Mouse (Mus musculus): ENCODE data around the gene Emp3.
"Not testable (repeated sequence)": the region's sequence is repeated elsewhere in the genome, so short reads cannot be mapped to it uniquely, and the experiment has no call there.

Emp3 gene

GRCm38 (mm10) chr7:45921242-45921621 is at the start of gene Emp3:
TSS of gene Emp3 (minus strand) at chr7:45921404.
- DNase-seq (ENCODE audit: low read depth, low spot score) = no peak

GRCm38 (mm10) chr7:45956611-45957010 is 35.4 kb upstream of the Emp3 start:
- peak; percentile 53 for DNase-seq (ENCODE audit: low read depth, low spot score)

DNA sequence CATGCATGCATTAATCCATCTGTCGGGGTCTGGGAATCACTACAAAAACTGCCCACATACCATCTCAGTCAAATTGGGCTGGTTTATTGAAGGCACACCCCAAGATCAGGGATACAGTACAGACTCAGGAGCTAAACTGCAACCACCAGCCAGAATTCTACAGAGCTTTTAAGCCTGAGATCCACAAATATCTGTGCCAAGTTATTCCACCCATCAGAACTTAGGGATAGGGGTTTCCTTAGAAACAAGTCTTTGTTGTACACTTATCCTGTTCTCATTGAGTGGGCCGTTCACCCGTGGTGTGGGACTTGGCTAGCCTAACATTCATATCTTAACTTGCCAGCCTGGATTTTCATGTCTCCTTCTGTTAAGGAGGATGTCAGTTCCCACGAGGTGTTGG is 27.9 kb upstream of the Emp3 start:
- peak; percentile 52 for DNase-seq (ENCODE audit: low read depth, low spot score)

- DNase-seq (ENCODE audit: low read depth, low spot score) = not testable (repeated sequence)
These were observed 22.1 kb upstream of the Emp3 start for GRCm38 (mm10) chr7:45943280-45943679.

GRCm38 (mm10) chr7:45941986-45942385 is 20.8 kb upstream of the Emp3 start:
- DNase-seq (ENCODE audit: low read depth, low spot score) = no peak

GRCm38 (mm10) chr7:45939836-45940235 is 18.6 kb upstream of the Emp3 start:
- DNase-seq (ENCODE audit: low read depth, low spot score) = no peak

- peak; percentile 82 for DNase-seq (ENCODE audit: low read depth, low spot score)
These were observed 13.9 kb upstream of the Emp3 start for GRCm38 (mm10) chr7:45935114-45935513.

DNA sequence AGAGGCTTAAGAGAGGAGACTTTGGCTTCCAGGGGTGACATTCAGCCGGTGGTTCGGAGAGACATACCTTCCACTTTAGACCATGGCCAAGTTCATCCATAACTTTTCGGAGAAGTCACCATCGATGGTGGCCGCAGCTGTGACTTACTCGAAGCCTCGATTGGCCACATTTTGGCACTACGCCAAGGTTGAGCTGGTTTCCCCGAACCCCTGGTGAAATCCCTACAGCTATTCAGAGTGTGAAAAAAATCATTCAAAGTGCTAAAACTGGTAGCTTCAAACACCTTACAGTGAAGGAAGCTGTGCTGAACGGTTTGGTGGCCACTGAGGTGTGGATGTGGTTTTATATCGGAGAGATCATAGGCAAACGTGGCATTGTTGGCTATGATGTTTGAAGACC is 12.6 kb upstream of the Emp3 start:
- not testable (repeated sequence) for DNase-seq (ENCODE audit: low read depth, low spot score)

DNA sequence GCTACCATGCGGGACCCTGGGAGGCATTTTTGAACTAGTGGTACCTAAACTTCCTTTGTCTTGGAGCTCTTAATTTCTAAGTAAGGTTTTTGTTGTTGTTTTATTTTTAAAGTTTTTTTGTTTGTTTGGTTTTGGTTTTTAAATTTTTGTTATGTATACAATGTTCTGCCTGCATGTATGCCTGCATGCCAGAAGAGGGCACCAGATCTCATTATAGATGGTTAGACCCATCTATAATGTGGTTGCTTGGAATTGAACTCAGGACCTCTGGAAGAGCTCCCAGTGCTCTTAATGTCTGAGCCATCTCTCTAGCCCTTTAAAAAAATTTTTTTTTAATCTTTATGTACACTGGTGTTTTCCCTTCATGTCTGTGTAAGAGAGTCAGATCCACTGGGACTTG is 8.5 kb upstream of the Emp3 start:
- no peak for DNase-seq (ENCODE audit: low read depth, low spot score)

DNA sequence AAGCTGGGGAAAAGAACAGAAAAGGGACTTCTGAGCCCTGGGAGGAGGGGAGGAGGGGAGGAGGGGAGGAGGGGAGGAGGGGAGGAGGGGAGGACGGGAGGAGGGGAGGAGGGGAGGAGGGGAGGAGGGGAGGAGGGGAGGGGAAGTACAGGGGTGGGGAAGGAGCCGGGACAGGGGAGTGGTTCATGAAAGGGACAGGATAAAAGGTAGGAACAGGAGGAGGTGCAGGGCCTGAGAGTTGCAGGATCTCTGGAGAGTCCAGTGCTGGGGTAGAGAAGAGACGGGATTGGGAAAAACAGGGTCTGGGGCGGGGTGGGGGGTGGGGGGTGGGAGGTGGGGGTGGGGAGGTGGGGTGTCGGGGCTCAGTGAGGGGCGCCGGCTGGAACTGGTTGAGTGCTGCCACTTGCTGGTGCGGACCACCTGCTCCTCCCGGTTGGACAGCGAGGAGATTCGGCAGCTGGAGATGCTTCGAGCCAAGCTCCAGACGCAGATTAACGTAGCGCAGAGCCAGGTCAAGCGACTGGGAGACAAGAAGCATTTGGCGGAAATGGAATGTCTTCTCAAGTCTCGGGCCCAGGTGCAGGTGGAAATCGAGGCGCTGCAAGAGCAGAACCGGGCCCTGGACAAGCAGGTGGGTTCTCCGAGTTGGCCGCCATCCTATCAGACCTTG is 7.6 kb upstream of the Emp3 start:
- no peak for DNase-seq (ENCODE audit: low read depth, low spot score)

DNA sequence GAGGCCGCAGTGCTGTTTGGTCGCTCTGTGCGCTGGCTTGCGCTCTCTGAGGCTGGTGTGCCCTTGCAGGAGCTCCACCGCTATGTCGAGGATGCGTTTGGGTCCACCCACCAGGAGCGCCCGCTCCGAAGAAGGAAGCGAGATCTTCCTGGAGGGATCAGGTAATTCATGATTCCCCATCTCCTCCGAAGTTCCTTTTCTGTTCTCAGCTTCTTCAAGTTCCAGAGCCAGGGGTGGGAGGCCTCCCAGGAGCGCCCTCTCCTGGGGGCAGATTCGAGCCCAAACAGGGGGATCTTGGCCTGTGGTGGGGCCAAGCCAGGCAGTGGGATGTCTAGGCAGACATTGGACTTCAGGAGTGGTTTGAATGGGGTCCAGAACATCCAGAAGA is 3.2 kb upstream of the Emp3 start:
- no peak for DNase-seq (ENCODE audit: low read depth, low spot score)

DNA sequence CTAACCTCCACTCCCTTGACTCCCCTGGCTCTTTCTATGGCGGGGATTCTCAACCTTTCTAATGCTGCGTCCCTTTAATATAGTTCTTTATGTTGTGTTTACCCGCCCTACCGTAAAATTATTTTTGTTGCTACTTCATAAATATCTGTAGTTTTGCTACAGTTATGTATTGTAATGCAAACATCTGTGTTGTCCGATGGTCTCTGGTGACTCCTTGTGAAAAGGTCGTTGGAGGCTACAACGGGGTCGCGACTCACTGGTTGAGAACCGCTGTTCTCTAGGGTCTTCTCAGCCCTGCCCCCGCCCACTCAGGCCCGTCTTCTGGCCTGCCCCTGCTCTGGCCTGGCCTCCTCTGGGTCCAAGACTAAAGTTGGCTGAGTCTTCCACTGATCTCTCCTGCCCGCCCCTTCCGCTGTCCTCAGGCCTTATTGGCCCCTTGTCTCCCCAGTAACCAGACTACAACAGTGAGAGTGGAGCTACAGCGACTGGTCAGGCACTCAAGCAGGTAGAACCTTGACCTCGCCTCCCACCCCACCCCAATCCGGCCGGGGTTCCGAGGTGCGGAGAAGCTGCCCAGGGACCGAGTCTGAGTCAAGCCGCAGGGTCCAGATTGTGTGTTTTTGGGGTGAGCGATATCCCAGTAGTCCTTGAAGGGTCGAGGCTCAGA is 2.7 kb upstream of the Emp3 start, which contains the start of gene Ccdc114:
TSS of gene Ccdc114 (plus strand) at position 311 of the 667 bp plus-strand sequence.
- peak; percentile 42 for DNase-seq (ENCODE audit: low read depth, low spot score)

DNA sequence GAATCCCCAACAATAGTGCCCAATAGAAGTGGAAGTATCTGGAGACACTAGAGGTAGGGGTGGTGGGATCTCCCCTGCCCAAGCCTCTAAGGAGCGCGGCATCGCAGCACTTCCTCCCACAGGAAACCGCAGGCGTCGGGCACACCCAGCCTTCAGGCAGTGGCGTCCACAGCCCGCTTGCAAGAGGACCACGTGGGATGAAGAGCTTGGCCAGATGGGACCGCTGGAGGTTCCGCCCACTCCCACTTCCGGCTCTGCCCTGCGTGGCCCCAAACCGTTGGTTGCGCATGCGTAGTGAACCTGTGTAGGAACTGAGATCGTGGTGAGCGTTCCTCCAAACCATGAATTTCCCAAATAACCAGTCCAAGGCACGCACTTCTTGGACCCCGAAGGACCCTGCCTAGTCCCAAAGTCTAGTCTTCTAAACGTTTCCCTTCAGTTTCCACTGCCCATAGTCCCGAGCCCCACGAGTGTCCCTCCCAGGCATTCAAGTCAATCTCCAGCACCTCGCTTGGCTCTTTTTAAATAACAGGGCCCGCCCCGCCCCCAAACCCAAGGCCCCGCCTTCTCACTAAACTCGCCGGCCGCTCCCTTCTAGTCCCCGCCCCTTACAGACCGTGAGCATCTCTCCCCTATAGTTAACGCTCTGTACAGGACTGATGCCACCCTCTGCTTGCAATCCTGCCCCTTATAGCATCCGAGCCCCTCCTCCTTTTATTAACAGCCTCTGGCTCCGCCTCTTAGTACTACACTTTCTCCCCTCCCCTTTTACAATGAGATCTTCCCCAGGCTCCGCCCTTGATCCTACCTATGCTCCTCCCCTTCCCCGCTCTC is 1.9 kb upstream of the Emp3 start:
- peak; percentile 98 for DNase-seq (ENCODE audit: low read depth, low spot score)

DNA sequence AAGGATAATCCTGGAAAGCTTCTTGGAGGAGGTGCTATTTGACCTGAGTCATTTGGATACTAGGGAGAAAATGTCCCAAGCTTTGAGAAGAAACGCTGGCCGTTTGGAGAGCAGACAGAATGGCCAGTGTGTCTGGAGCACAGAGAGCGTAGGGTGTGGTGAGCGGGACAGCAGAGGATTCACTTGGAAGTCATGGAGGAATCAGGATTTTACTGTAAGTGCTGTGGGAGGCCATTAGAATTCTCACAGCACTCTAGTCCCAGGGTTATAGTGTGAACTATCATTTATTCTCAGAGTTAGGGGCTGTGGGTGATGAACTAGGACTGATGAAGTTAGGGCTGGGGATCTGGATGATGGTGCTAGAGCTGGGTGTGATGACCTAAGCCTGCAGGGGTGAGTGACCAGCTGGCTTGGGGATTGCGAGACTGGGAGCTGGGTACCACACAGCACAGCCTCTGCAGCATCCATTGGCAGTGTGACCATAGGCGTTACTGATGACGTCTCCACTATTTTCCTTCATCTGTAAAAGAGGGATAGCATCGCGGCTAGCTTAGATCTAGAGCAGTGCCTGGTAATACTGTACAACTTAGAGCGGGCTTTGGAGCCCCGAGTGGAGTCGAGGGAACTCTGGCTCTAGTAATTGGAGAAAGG is 871 bp upstream of the Emp3 start:
- no peak for DNase-seq (ENCODE audit: low read depth, low spot score)

DNA sequence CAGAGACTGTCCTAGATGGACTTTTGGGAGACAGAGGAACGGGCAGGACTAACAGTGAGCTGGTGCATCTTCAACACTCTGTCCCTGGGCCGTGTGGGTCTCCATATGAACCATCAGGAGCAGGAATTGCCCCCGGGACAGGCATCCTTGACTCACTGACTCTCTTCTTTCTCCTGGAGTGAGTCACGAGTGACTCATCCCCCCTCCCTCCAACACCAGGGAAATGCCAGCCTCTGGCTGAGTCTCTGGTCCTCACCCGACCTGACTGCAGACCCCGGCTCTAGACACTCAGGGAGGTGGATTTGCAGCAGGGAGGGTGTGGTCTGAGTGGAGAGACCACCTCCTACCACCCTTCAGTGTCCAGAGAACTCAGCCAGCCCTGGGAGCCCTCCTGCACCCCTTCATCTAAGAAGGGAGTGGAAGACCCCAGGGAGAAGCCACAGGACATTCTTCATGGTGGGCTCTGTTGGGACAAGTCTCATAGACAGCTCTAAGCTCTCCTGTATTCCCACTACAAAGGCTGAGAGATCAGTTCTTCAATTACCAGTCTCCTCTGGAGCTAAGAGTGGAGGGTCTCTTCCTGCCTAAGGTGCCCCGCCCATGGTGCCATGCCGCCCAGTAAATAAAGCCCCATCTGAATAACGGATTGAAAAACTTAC is 492 bp downstream of the Emp3 start:
- DNase-seq (ENCODE audit: low read depth, low spot score) = peak; percentile 75

- DNase-seq (ENCODE audit: low read depth, low spot score) = no peak
These were observed 1.4 kb downstream of the Emp3 start for GRCm38 (mm10) chr7:45919761-45920160.

GRCm38 (mm10) chr7:45919083-45919671 is 2.0 kb downstream of the Emp3 start:
- no peak for DNase-seq (ENCODE audit: low read depth, low spot score)

DNA sequence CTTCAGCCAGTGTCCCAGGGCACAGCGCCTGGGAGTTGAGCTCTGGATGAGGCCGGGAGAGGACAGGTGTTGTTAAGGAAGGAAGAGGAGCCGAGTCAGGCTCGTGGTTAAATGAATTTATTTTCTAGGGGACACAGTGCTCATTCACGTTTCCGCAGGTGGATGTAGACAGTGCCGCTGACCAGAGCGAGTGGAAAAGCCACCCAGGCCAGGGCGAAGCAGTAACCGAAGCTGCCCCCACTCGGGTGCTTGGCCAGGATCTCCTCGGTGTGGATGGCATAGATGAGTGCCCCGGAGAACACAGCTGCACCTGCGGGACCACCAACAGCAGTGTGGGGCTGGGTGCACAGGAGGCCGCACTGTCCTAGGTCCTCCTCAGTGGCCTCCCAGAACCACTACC is 3.3 kb downstream of the Emp3 start:
- no peak for DNase-seq (ENCODE audit: low read depth, low spot score)

GRCm38 (mm10) chr7:45917004-45917704 is 4.0 kb downstream of the Emp3 start:
- DNase-seq (ENCODE audit: low read depth, low spot score) = no peak

All from brain, adult 2 months (tissue).